Mouse (Mus musculus) spleen, postnatal 4 days (tissue): ENCODE measurements at regions not wholly inside any gene's neighbourhood (a gene's known extent, or its start where the extent isn't known, plus 50 kb on each side); places are given as distances from the start of the nearest gene placed in this dataset.

Experiments
- DNase-seq, 2 experiments: peaks; one replicate each; pipeline ENCODE4 v3.0.0; 2022; ENCODE audit warnings: low spot score in 2 of 2

DNA sequence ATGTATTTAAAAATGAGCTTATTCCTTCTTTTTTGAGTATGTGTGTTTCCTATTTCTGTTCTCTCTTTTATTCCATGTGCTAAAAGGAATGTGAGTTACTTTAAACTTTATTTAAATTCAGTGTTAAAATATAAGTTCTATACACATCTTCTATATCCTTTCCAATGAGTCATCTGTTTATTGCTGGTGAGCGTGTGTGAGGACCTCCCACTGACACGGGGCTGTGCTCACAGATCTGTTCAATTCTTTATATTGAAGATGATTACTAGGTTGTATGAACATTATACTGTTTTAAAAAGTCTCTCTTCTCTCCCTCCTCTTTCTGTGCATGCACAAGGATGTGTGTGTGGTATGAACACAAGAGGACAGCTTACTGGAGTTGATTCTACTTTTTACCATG, 55.3 kb upstream of the Dnajc19 start:
- DNase-seq, result no peak
